Mouse (Mus musculus): Measurements from ENCODE around the gene Iqsec1. TPM values are rescaled to one million over a fixed set of nuclear protein-coding genes. Genes with fewer than 3 reads are reported as not detected.

Gene Iqsec1
- polyA plus RNA-seq, 1 experiment from 2014 or later: 2.6 TPM

GRCm38 (mm10) chr6:90737376-90737775 is 251.1 kb downstream of the Iqsec1 start:
- Histone ChIP-seq H3K4me2 (peak overlapping the region; percentile 94), H3K4me3 (replicated peaks) (peak overlapping the region; percentile 68), H3K9me3 (replicated peaks) (no peaks in the 10 kb centered on the region), H3K4me1 (replicated peaks) (peaks cover 56% of the 10 kb centered on the region), H3K27me3 (peaks cover 58% of the 10 kb centered on the region), H3K9ac (0 out of 2 replicates have a peak overlapping the region, but pooled peaks have one; percentile 53), H3K27ac (replicated peaks) (no peak overlapping the region), H3K36me3 (replicated peaks) (no peaks in the 10 kb centered on the region; the same call in 1 of the 2 replicates)
- WGBS (ENCODE audit: insufficient replicate concordance): 3% methylated on average over 12 of the region's 12 CpGs
- ATAC-seq (ENCODE audit: insufficient read depth): peak; percentile 61

GRCm38 (mm10) chr6:90736691-90737245 is 251.7 kb downstream of the Iqsec1 start:
- ATAC-seq (ENCODE audit: insufficient read depth): peak; percentile 47; the same call in 1 of the 2 replicates
- peaks cover 64% of the 10 kb centered on the region for H3K27me3 ChIP-seq
- no peaks in the 10 kb centered on the region for H3K9me3 ChIP-seq (replicated peaks)
- H3K4me3 ChIP-seq (replicated peaks): peak overlapping the region; percentile 68
- 2% methylated on average over 52 of the region's 52 CpGs for WGBS (ENCODE audit: insufficient replicate concordance)
- no peak overlapping the region for H3K27ac ChIP-seq (replicated peaks)
- peak overlapping the region; percentile 53 for H3K9ac ChIP-seq
- H3K4me1 ChIP-seq (replicated peaks): peaks cover 51% of the 10 kb centered on the region
- no peaks in the 10 kb centered on the region; the same call in 1 of the 2 replicates for H3K36me3 ChIP-seq (replicated peaks)
- H3K4me2 ChIP-seq: peak overlapping the region; percentile 94

- Histone ChIP-seq H3K4me2 (peak overlapping the region; percentile 94), H3K4me3 (replicated peaks) (peak overlapping the region; percentile 68), H3K27ac (replicated peaks) (no peak overlapping the region), H3K9me3 (replicated peaks) (no peaks in the 10 kb centered on the region), H3K27me3 (peaks cover 69% of the 10 kb centered on the region), H3K9ac (peak overlapping the region; percentile 53), H3K36me3 (replicated peaks) (no peaks in the 10 kb centered on the region; the same call in 1 of the 2 replicates), H3K4me1 (replicated peaks) (peaks cover 50% of the 10 kb centered on the region)
- WGBS (ENCODE audit: insufficient replicate concordance): 2% methylated on average over 67 of the region's 69 CpGs
- peak; percentile 35; the same call in 1 of the 2 replicates for ATAC-seq (ENCODE audit: insufficient read depth)
Measured at GRCm38 (mm10) chr6:90736074-90736672, 252.3 kb downstream of the Iqsec1 start.

- Histone ChIP-seq H3K4me2 (peak overlapping the region; percentile 94), H3K9me3 (replicated peaks) (no peaks in the 10 kb centered on the region), H3K27me3 (peaks cover 69% of the 10 kb centered on the region), H3K9ac (no peak overlapping the region), H3K4me1 (replicated peaks) (peaks cover 45% of the 10 kb centered on the region), H3K36me3 (replicated peaks) (no peaks in the 10 kb centered on the region; the same call in 1 of the 2 replicates), H3K4me3 (replicated peaks) (peak overlapping the region; percentile 68), H3K27ac (replicated peaks) (no peak overlapping the region)
- WGBS (ENCODE audit: insufficient replicate concordance): 34% methylated on average over 4 of the region's 4 CpGs
- no peak for ATAC-seq (ENCODE audit: insufficient read depth)
Measured at GRCm38 (mm10) chr6:90735396-90736036, 253.0 kb downstream of the Iqsec1 start.

- H3K27ac ChIP-seq (replicated peaks): no peak overlapping the region
- no peak overlapping the region for H3K9ac ChIP-seq
- H3K4me2 ChIP-seq: no peak overlapping the region
- no peaks in the 10 kb centered on the region for H3K9me3 ChIP-seq (replicated peaks)
- no peak overlapping the region for H3K4me3 ChIP-seq (replicated peaks)
- ATAC-seq (ENCODE audit: insufficient read depth): no peak
- peaks cover 72% of the 10 kb centered on the region for H3K27me3 ChIP-seq
- peaks cover 38% of the 10 kb centered on the region for H3K4me1 ChIP-seq (replicated peaks)
- no peaks in the 10 kb centered on the region; the same call in 1 of the 2 replicates for H3K36me3 ChIP-seq (replicated peaks)
Measured at GRCm38 (mm10) chr6:90734806-90735205, 253.7 kb downstream of the Iqsec1 start.

- Histone ChIP-seq H3K27me3 (peaks cover 54% of the 10 kb centered on the region), H3K9me3 (replicated peaks) (no peaks in the 10 kb centered on the region), H3K36me3 (replicated peaks) (no peaks in the 10 kb centered on the region), H3K27ac (replicated peaks) (no peak overlapping the region), H3K9ac (no peak overlapping the region), H3K4me1 (replicated peaks) (peaks cover 19% of the 10 kb centered on the region), H3K4me2 (no peak overlapping the region), H3K4me3 (replicated peaks) (no peak overlapping the region)
- ATAC-seq (ENCODE audit: insufficient read depth): no peak
- 19% methylated on average over 4 of the region's 4 CpGs for WGBS (ENCODE audit: insufficient replicate concordance)
Measured at GRCm38 (mm10) chr6:90731327-90731726, 257.2 kb downstream of the Iqsec1 start.

GRCm38 (mm10) chr6:90729829-90730228 is 258.7 kb downstream of the Iqsec1 start:
- H3K27me3 ChIP-seq: peaks cover 39% of the 10 kb centered on the region
- no peak overlapping the region for H3K4me3 ChIP-seq (replicated peaks)
- 46% methylated on average over 5 of the region's 5 CpGs for WGBS (ENCODE audit: insufficient replicate concordance)
- no peak overlapping the region for H3K4me2 ChIP-seq
- peaks cover 12% of the 10 kb centered on the region; the same call in 1 of the 2 replicates for H3K4me1 ChIP-seq (replicated peaks)
- H3K36me3 ChIP-seq (replicated peaks): no peaks in the 10 kb centered on the region
- no peak for ATAC-seq (ENCODE audit: insufficient read depth)
- H3K9ac ChIP-seq: no peak overlapping the region
- no peaks in the 10 kb centered on the region for H3K9me3 ChIP-seq (replicated peaks)
- no peak overlapping the region for H3K27ac ChIP-seq (replicated peaks)

GRCm38 (mm10) chr6:90728491-90728931 is 260.0 kb downstream of the Iqsec1 start:
- ATAC-seq (ENCODE audit: insufficient read depth): peak; percentile 71
- H3K9ac ChIP-seq: no peak overlapping the region
- WGBS (ENCODE audit: insufficient replicate concordance): 0% methylated on average over 1 of the region's 1 CpGs
- H3K4me1 ChIP-seq (replicated peaks): peaks cover 12% of the 10 kb centered on the region; the same call in 1 of the 2 replicates
- H3K4me3 ChIP-seq (replicated peaks): no peak overlapping the region
- H3K4me2 ChIP-seq: no peak overlapping the region
- no peak overlapping the region for H3K27ac ChIP-seq (replicated peaks)
- H3K27me3 ChIP-seq: peaks cover 26% of the 10 kb centered on the region
- H3K36me3 ChIP-seq (replicated peaks): no peaks in the 10 kb centered on the region
- H3K9me3 ChIP-seq (replicated peaks): no peaks in the 10 kb centered on the region

GRCm38 (mm10) chr6:90727826-90728225 is 260.7 kb downstream of the Iqsec1 start:
- H3K36me3 ChIP-seq (replicated peaks): no peaks in the 10 kb centered on the region
- no peak overlapping the region for H3K27ac ChIP-seq (replicated peaks)
- H3K4me2 ChIP-seq: no peak overlapping the region
- no peak overlapping the region for H3K9ac ChIP-seq
- no peak overlapping the region for H3K4me3 ChIP-seq (replicated peaks)
- 72% methylated on average over 3 of the region's 3 CpGs for WGBS (ENCODE audit: insufficient replicate concordance)
- peaks cover 12% of the 10 kb centered on the region; the same call in 1 of the 2 replicates for H3K4me1 ChIP-seq (replicated peaks)
- no peaks in the 10 kb centered on the region for H3K9me3 ChIP-seq (replicated peaks)
- peaks cover 19% of the 10 kb centered on the region for H3K27me3 ChIP-seq
- no peak for ATAC-seq (ENCODE audit: insufficient read depth)

GRCm38 (mm10) chr6:90726711-90727122 is 261.8 kb downstream of the Iqsec1 start:
- no peaks in the 10 kb centered on the region for H3K36me3 ChIP-seq (replicated peaks)
- no peaks in the 10 kb centered on the region for H3K9me3 ChIP-seq (replicated peaks)
- peaks cover 9% of the 10 kb centered on the region for H3K27me3 ChIP-seq
- H3K4me2 ChIP-seq: no peak overlapping the region
- no peak overlapping the region for H3K27ac ChIP-seq (replicated peaks)
- H3K9ac ChIP-seq: no peak overlapping the region
- H3K4me1 ChIP-seq (replicated peaks): peaks cover 12% of the 10 kb centered on the region; the same call in 1 of the 2 replicates
- no peak for ATAC-seq (ENCODE audit: insufficient read depth)
- no peak overlapping the region for H3K4me3 ChIP-seq (replicated peaks)
- WGBS (ENCODE audit: insufficient replicate concordance): 67% methylated on average over 2 of the region's 2 CpGs

- Histone ChIP-seq H3K9me3 (replicated peaks) (no peaks in the 10 kb centered on the region), H3K4me1 (replicated peaks) (peaks cover 14% of the 10 kb centered on the region), H3K9ac (no peak overlapping the region), H3K4me2 (no peak overlapping the region), H3K36me3 (replicated peaks) (no peaks in the 10 kb centered on the region), H3K27me3 (0 out of 2 replicates have a peak, but pooled peaks cover 4% of the 10 kb centered on the region), H3K27ac (replicated peaks) (no peak overlapping the region), H3K4me3 (replicated peaks) (no peak overlapping the region)
- WGBS (ENCODE audit: insufficient replicate concordance): 47% methylated on average over 1 of the region's 1 CpGs
- ATAC-seq (ENCODE audit: insufficient read depth): no peak
Measured at GRCm38 (mm10) chr6:90725526-90725925, 263.0 kb downstream of the Iqsec1 start.

Data from liver, embryonic 15.5 days (tissue).